Mouse (Mus musculus) Patski (cell line): ENCODE measurements around the gene Ercc2. TPM values are rescaled to one million over a fixed set of nuclear protein-coding genes. Genes with fewer than 3 reads are reported as not detected.

ENCODE experiments used
- ATAC-seq: fragments of 100-300 bp; one replicate; pipeline ENCODE4 v1.8.0; 2021
- CTCF ChIA-PET: fragments of 350-600 bp; sonication (Branson Sonifier 250); formaldehyde crosslinking; loops from one replicate; lab custom pipeline; 2022; ENCODE audit warnings: inconsistent platforms; lab: Charles Lee
- POLR2A ChIA-PET: fragments of 350-600 bp; sonication (Branson Sonifier 250); formaldehyde crosslinking; loops from one replicate; lab custom pipeline; 2022; ENCODE audit warnings: antibody characterized with exemption, inconsistent platforms; lab: Charles Lee
- DNase-seq: peaks from one replicate; pipeline ENCODE4 v3.0.0-alpha.2; 2011; ENCODE audit warnings: low read depth, low spot score
- H3K27me3 ChIP-seq: fragments of 371-371 bp; one replicate; pipeline ENCODE4 v1.5.1; 2021
- CTCF ChIP-seq: fragments of 100-300 bp; IDR thresholded peaks from one replicate; pipeline ENCODE4 v1.5.1; 2021
- in situ Hi-C: fragments of 300-500 bp; cut with MboI; formaldehyde crosslinking; loops from 3 replicates; pipeline ENCODE4 v1.11.1; 2018; ENCODE audit warnings: low pct_unique_long_range_greater_than_20kb, mixed read lengths
- polyA plus RNA-seq: library from polyadenylated mRNA; unstranded; gene quantifications from one replicate; pipeline ENCODE4 v1.2.3, GENCODE M21; 2021

The Ercc2 gene
- polyA plus RNA-seq, 1 experiment from 2014 or later = 26.2 TPM

DNA sequence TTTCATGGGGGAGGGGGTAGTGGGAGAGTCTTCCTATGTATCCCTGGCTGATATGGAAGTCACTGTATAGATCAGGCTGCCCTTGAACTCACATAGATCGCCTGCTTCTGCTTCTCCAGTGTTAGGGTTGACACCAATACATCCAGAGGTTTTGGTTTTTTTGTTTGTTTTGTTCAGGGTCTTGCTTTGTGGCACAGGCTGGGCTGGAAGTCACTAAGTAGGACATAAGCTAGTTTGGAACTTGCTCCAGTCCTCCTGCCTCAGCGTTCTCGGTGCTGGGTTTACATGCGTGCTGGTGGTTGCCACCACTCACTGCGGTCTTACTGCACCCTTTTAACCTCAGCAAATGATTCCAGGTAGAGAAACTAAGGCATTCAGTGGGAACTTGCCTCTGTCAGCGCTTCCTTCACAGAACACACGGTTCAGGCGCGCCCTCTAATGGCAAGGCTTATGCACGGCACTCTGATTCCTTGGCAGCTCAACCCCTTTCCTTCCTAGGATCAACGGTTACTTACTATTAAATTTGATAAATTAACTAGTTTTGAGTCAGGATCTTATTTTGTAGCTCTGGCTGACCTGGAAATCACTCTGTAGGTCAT is 38.5 kb upstream of the Ercc2 start:
- ChIA-PET POLR2A (interaction anchor here (1.4 kb wide), 1 partner anchor 34 kb away, joined by 5 read pairs; no protein-coding TSS in a partner anchor), CTCF (interaction anchor here (0.9 to 4.9 kb wide), 22 partner anchors 9 to 110 kb away, joined by 3 to 57 read pairs (median 5); no protein-coding TSS in a partner anchor)
- ATAC-seq (no peak), DNase-seq (no peak)
- in situ Hi-C loops = loop anchor here (5.0 kb wide), 1 partner anchor 41 kb away; no protein-coding TSS in a partner anchor
- no peak for TF ChIP-seq CTCF
- no peaks in the 10 kb centered on the region for H3K27me3 ChIP-seq

DNA sequence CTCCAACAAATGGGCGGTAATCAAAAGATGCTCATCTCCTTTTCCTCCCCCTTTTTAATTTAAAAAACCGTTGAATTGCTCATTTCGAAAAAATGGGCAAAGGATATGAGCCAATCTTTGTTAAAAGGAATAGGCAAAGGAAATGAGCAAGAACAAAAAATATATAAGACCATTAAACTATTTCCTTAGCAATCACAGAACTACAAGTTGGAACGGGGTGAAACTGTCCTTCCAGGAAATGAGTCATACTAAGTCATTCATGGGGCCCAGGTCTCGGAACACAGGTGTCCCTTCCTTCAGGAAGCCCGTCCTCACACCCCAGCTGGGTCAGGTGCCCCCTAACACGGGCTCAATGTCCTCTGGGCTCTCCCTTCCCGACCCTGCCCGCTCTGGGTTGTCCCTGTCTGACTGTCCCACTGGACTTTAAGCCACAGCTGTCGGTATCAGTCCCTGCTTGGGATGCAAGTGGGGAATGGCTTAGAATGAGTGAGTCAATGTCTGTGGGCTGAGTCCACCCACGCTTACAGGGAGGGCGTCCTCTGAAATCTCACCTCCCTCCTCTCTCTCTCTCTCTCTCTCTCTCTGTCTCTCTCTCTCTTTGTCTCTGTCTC is 37.5 kb upstream of the Ercc2 start, which contains the start of gene Ercc1:
TSS of gene Ercc1 (plus strand) at position 542 of the 611 bp plus-strand sequence.
- in situ Hi-C loops = loop anchor here (5.0 kb wide), 1 partner anchor 42 kb away; no protein-coding TSS in a partner anchor
- ChIA-PET CTCF (interaction anchor here (1.0 to 4.9 kb wide), 11 partner anchors 17 to 135 kb away, joined by 3 to 57 read pairs (median 10); no protein-coding TSS in a partner anchor), POLR2A (interaction anchor here (0.5 to 1.4 kb wide), 4 partner anchors 35 to 55 kb away, joined by 3 to 5 read pairs (median 4); partner anchors contain the start of gene Fosb)
- H3K27me3 ChIP-seq = no peaks in the 10 kb centered on the region
- DNase-seq (no peak), ATAC-seq (peak; percentile 11)
- no peak for TF ChIP-seq CTCF

DNA sequence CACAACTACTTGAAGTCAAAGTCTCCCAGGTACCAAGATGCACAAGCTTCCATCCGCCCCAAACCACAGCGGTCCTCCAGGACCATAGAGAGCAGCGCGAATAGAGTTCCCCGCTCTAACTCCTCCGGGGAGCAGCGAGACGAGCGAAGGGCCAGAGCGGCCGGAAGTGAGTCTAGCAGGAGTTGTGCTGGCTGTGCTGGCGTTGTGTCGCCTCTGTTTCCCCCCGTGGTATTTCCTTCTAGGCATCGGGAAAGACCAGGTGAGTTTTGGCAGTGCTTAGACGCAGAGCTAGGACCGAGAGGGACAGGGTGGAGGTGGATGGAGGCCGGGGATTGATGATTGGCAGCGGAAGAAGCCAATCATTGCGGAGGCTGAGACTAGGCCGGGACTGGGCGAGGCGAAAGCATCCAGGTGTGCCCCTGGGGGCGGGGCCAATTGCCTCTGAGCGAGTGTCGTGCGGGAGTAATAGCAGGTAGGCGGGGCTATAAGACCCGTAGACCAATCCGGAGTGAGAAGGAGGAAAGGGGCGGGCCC is 36.8 kb upstream of the Ercc2 start:
- ATAC-seq = peak; percentile 89
- POLR2A ChIA-PET = interaction anchor here (0.5 to 1.2 kb wide), 3 partner anchors 35 to 55 kb away, joined by 3 to 4 read pairs (median 4); partner anchors contain the start of gene Fosb
- in situ Hi-C loops = loop anchor here (5.0 kb wide), 1 partner anchor 43 kb away; no protein-coding TSS in a partner anchor
- DNase-seq = peak; percentile 98
- H3K27me3 ChIP-seq = no peaks in the 10 kb centered on the region
- CTCF ChIA-PET = interaction anchor here (1.0 to 4.9 kb wide), 6 partner anchors 14 to 135 kb away, joined by 3 to 57 read pairs (median 7); partner anchors contain the start of genes Cd3eap and Ppp1r13l
- TF ChIP-seq CTCF = no peak

DNA sequence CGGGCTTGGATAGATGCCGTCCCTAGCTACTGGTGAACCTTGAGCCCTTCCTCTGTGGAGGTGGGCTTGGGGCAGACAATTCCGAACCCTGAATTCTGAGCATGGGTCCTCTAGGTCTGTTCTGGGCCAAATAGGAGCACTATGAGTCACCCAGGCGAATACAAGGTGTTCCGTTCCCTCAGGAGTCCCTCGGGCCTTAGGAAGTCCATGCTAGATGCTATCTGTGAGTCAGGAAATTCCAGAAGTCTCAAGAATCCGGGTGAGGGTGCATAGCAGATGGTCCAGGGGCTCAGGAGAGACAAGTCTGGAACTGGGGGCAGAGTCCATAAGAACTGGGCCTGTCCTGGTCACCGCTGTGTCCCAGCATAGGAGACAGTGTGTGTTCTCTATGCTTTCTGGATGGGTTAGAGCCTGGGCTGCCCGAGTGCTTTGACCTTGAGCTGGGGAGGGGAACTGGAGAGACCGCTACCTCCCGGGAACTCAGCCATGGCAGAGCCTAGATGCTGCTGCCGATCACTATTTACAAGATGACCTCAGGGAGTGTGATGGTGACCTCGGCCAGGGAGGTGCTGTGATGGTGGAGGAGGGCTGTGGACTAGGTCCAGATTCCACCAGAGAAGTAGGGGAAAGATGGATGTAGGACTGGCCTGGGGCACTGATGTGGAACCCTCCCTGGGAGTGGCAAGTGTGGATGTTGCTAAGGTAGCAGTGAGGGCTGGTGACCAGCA is 32.5 kb upstream of the Ercc2 start:
- no peaks in the 10 kb centered on the region for H3K27me3 ChIP-seq
- DNase-seq = no peak
- in situ Hi-C loops = no loop called here
- ChIA-PET CTCF (interaction anchor here (0.6 kb wide), 1 partner anchor 10 kb away, joined by 3 read pairs; the partner anchor contains the start of genes Cd3eap and Ppp1r13l), POLR2A (no interaction called here)
- ATAC-seq = no peak
- no peak for TF ChIP-seq CTCF

DNA sequence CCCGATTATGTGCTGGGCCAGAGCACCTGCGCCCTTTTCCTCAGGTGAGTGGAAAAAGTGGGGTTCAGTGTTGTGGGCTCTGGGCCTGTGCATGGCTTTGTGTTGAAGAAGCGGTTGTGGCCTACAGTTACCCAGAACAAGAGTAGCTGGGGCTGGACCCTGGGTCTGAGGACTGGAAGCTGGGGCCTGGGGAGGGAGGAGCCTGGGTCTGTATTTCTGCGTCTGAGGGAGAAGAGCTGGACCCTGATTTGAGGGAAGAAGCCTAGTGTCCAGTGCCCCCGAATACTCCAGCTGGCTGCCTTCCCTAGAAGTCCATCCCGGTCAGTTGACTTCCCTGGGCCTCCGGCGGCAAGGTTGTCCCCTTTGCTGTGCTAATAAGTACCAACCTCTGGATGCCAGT is 31.6 kb upstream of the Ercc2 start:
- ChIA-PET CTCF (no interaction called here), POLR2A (no interaction called here)
- H3K27me3 ChIP-seq = no peaks in the 10 kb centered on the region
- in situ Hi-C loops = no loop called here
- DNase-seq (no peak), ATAC-seq (no peak)
- no peak for TF ChIP-seq CTCF

DNA sequence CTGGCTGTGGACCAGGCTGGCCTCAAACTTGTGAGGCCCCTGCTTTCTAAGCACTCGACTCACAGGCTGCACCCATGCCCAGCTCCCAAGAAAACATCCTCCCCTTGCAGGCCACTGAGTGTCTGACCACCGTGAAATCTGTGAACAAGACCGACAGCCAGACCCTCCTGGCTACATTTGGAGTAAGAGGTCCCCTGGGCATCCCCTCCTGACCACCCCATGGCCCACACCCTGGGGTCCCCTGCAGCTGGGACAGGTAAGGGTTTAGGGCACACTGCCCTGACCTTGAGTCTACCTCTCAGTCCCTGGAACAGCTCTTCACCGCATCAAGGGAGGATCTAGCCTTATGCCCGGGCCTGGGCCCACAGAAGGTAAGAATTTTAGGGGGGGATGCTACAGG is 26.8 kb upstream of the Ercc2 start:
- CTCF ChIA-PET = interaction anchor here (1.4 to 1.7 kb wide), 2 partner anchors 12 to 70 kb away, joined by 3 to 4 read pairs; no protein-coding TSS in a partner anchor
- TF ChIP-seq CTCF = no peak

DNA sequence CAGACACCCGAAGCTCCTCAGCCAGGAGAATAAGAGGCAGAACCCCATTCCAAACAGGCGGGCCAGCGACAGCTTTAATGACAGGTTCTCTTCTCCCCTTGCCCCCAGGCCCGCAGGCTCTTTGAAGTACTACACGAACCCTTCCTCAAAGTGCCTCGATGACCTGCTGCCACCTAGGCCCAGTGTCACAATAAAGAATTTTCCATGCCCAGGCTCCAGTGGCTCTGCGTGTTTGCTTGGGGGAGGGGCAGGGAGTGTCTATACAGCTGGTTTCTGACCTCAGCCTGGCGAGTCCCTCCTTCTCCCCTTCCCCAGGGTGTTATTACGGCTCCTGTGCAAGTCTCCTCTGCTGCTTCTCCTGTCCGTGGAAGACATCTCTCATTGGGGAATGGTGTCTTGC is 25.5 kb upstream of the Ercc2 start:
- no peak for ATAC-seq
- in situ Hi-C loops = no loop called here

More for the DNA sequence above, 26.8 kb upstream of the Ercc2 start:
- no peaks in the 10 kb centered on the region for H3K27me3 ChIP-seq
- POLR2A ChIA-PET = no interaction called here
- ATAC-seq (no peak), DNase-seq (no peak)
- in situ Hi-C loops = no loop called here

DNA sequence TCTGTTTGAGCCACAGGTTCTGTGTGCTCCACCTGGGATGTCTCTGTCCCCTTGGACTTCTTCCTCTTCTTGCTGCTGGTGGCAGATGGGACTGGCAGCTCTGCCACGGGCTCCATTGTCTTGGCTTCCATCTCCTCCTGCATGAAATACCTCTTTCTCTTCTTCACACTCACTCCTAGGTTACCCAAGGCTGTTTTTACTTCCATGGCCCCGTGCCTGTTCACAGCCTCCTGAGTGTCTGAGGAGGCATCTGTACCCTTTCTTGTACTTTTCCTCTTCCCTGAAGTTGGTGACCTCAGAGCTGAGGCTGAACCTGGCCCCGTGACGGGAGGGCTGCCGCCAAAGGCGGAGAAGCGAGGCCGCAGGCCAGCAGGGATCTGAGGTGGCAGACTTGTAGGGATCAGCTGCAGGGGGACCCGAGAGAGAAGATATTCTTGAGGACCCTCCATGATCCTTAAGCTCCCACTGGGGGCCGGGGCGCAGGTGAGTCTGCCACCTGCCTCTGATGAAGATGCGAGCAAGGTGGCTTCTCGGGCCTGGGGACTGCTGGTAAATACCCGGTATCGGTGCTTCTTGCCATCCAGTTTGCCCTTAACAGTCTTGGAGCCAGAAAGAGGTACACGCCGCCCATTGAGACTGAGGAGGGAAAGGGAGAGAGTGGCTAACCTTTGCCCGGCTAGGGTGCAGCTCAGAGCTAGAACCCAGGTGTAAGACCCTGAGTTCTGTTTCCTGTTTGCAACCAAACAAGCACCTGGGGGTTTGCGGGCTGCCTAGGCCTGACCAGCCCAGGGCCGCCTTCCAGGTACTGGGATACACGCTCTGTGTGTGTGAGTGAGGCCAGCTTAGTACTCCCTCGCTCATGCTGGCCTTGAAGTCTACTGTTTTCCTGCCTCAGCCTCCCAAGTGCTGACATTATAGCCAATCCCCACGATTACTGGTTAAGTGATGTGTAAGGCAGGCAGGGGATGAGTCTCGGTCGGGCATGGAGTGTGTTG is 24.1 kb upstream of the Ercc2 start:
- H3K27me3 ChIP-seq = no peaks in the 10 kb centered on the region
- TF ChIP-seq CTCF = no peak
- CTCF ChIA-PET = interaction anchor here (0.8 kb wide), 1 partner anchor 57 kb away, joined by 3 read pairs; no protein-coding TSS in a partner anchor
- POLR2A ChIA-PET = no interaction called here
- ATAC-seq (no peak), DNase-seq (no peak)
- in situ Hi-C loops = no loop called here

More for the DNA sequence above, 25.5 kb upstream of the Ercc2 start:
- CTCF ChIA-PET = interaction anchor here (1.0 to 1.7 kb wide), 2 partner anchors 13 to 178 kb away, joined by 3 read pairs; no protein-coding TSS in a partner anchor
- no peak for DNase-seq
- TF ChIP-seq CTCF = no peak
- H3K27me3 ChIP-seq = no peaks in the 10 kb centered on the region
- POLR2A ChIA-PET = no interaction called here

DNA sequence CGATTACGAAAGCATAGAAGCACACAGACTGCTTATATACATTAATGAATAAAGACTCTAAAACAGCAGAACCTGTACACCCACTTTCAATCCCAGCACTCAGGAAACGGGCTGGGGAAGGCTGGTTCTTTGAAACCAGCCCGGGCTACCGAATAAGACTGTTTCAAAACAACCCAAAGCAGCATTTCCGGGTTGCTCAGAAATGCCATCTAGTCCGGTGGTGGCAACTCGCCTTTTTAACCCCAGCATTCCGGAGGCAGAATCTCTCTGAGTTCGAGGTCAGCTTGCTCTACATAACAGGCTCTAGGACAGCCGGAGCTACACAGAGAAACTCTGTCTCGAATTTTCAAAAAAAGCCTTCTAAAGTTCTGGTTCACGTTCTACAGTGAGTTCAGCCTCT is 23.2 kb upstream of the Ercc2 start:
- H3K27me3 ChIP-seq = no peaks in the 10 kb centered on the region
- ChIA-PET POLR2A (interaction anchor here (0.6 to 0.9 kb wide), 3 partner anchors 17 to 93 kb away, joined by 3 read pairs; no protein-coding TSS in a partner anchor), CTCF (interaction anchor here (1.3 to 5.8 kb wide), 2 partner anchors 13 to 19 kb away, joined by 4 to 38 read pairs; no protein-coding TSS in a partner anchor)
- DNase-seq (no peak), ATAC-seq (no peak)
- no peak for TF ChIP-seq CTCF
- in situ Hi-C loops = no loop called here
